Mouse (Mus musculus): ENCODE results near the gene Ccdc93. TPM values are rescaled to one million over a fixed set of nuclear protein-coding genes. Genes with fewer than 3 reads are reported as not detected.

The Ccdc93 gene
- polyA plus RNA-seq, 1 experiment from 2014 or later, result 12.0 TPM

GRCm38 (mm10) chr1:121398986-121399881 is 31.6 kb upstream of the Ccdc93 start:
- Histone ChIP-seq H3K27me3 (replicated peaks) (no peaks in the 10 kb centered on the region), H3K9ac (no peak overlapping the region), H3K27ac (no peak overlapping the region), H3K9me3 (no peaks in the 10 kb centered on the region), H3K4me1 (peaks cover 13% of the 10 kb centered on the region), H3K4me3 (no peak overlapping the region), H3K36me3 (no peaks in the 10 kb centered on the region), H3K4me2 (replicated peaks) (no peak overlapping the region)
- WGBS, result 80% methylated on average over 14 of the region's 14 CpGs
- no peak for ATAC-seq (ENCODE audit: low FRiP score, low read depth)

GRCm38 (mm10) chr1:121400243-121400642 is 30.6 kb upstream of the Ccdc93 start:
- H3K27me3 ChIP-seq (replicated peaks), result no peaks in the 10 kb centered on the region
- ATAC-seq (ENCODE audit: low FRiP score, low read depth), result peak; percentile 46; the same call in 1 of the 2 replicates
- WGBS, result 35% methylated on average over 4 of the region's 4 CpGs
- no peak overlapping the region for H3K4me3 ChIP-seq
- H3K27ac ChIP-seq, result no peak overlapping the region
- no peaks in the 10 kb centered on the region for H3K9me3 ChIP-seq
- H3K9ac ChIP-seq, result no peak overlapping the region
- H3K4me2 ChIP-seq (replicated peaks), result no peak overlapping the region
- H3K4me1 ChIP-seq, result peaks cover 3% of the 10 kb centered on the region; the same call in 1 of the 2 replicates
- no peaks in the 10 kb centered on the region for H3K36me3 ChIP-seq

- 56% methylated on average over 4 of the region's 4 CpGs for WGBS
- Histone ChIP-seq H3K4me3 (no peak overlapping the region), H3K27me3 (replicated peaks) (no peaks in the 10 kb centered on the region), H3K27ac (no peak overlapping the region), H3K4me2 (replicated peaks) (no peak overlapping the region), H3K9ac (no peak overlapping the region), H3K36me3 (no peaks in the 10 kb centered on the region), H3K9me3 (no peaks in the 10 kb centered on the region), H3K4me1 (no peaks in the 10 kb centered on the region)
- no peak for ATAC-seq (ENCODE audit: low FRiP score, low read depth)
Measured at GRCm38 (mm10) chr1:121419084-121419483, 11.8 kb upstream of the Ccdc93 start.

- Histone ChIP-seq H3K36me3 (no peaks in the 10 kb centered on the region), H3K4me3 (no peak overlapping the region), H3K9ac (no peak overlapping the region), H3K27me3 (replicated peaks) (no peaks in the 10 kb centered on the region), H3K9me3 (no peaks in the 10 kb centered on the region), H3K27ac (no peak overlapping the region), H3K4me1 (no peaks in the 10 kb centered on the region), H3K4me2 (replicated peaks) (no peak overlapping the region)
- WGBS, result 86% methylated on average over 12 of the region's 12 CpGs
- ATAC-seq (ENCODE audit: low FRiP score, low read depth), result no peak
Measured at GRCm38 (mm10) chr1:121419569-121420265, 11.1 kb upstream of the Ccdc93 start.

- H3K9me3 ChIP-seq, result no peaks in the 10 kb centered on the region
- no peak overlapping the region for H3K4me3 ChIP-seq
- ATAC-seq (ENCODE audit: low FRiP score, low read depth), result no peak
- 23% methylated on average over 6 of the region's 6 CpGs for WGBS
- no peaks in the 10 kb centered on the region for H3K36me3 ChIP-seq
- H3K27me3 ChIP-seq (replicated peaks), result no peaks in the 10 kb centered on the region
- H3K4me1 ChIP-seq, result peaks cover 7% of the 10 kb centered on the region; the same call in 1 of the 2 replicates
- peak overlapping the region; percentile 98 for H3K4me2 ChIP-seq (replicated peaks)
- no peak overlapping the region for H3K9ac ChIP-seq
- no peak overlapping the region for H3K27ac ChIP-seq
Measured at GRCm38 (mm10) chr1:121430183-121430937, 489 bp upstream of the Ccdc93 start.

GRCm38 (mm10) chr1:121435981-121436380 is 5.1 kb downstream of the Ccdc93 start:
- ATAC-seq (ENCODE audit: low FRiP score, low read depth), result no peak
- H3K4me1 ChIP-seq, result peaks cover 7% of the 10 kb centered on the region; the same call in 1 of the 2 replicates
- no peak overlapping the region for H3K4me3 ChIP-seq
- no peaks in the 10 kb centered on the region for H3K27me3 ChIP-seq (replicated peaks)
- 95% methylated on average over 7 of the region's 7 CpGs for WGBS
- H3K9ac ChIP-seq, result no peak overlapping the region
- no peak overlapping the region for H3K4me2 ChIP-seq (replicated peaks)
- H3K9me3 ChIP-seq, result no peaks in the 10 kb centered on the region
- no peak overlapping the region for H3K27ac ChIP-seq
- peaks cover 23% of the 10 kb centered on the region for H3K36me3 ChIP-seq

GRCm38 (mm10) chr1:121440535-121441381 is 9.9 kb downstream of the Ccdc93 start:
- no peaks in the 10 kb centered on the region for H3K27me3 ChIP-seq (replicated peaks)
- no peak overlapping the region for H3K9ac ChIP-seq
- H3K27ac ChIP-seq, result no peak overlapping the region
- 0 out of 2 replicates have a peak, but pooled peaks have one; percentile 33 for ATAC-seq (ENCODE audit: low FRiP score, low read depth)
- WGBS, result 65% methylated on average over 13 of the region's 13 CpGs
- no peak overlapping the region for H3K4me2 ChIP-seq (replicated peaks)
- H3K4me1 ChIP-seq, result no peaks in the 10 kb centered on the region
- H3K9me3 ChIP-seq, result no peaks in the 10 kb centered on the region
- peaks cover 46% of the 10 kb centered on the region for H3K36me3 ChIP-seq
- no peak overlapping the region for H3K4me3 ChIP-seq

GRCm38 (mm10) chr1:121444147-121444546 is 13.3 kb downstream of the Ccdc93 start:
- no peaks in the 10 kb centered on the region for H3K4me1 ChIP-seq
- no peak overlapping the region for H3K4me2 ChIP-seq (replicated peaks)
- no peaks in the 10 kb centered on the region for H3K27me3 ChIP-seq (replicated peaks)
- no peak overlapping the region for H3K27ac ChIP-seq
- no peak overlapping the region for H3K4me3 ChIP-seq
- peaks cover 54% of the 10 kb centered on the region for H3K36me3 ChIP-seq
- no peaks in the 10 kb centered on the region for H3K9me3 ChIP-seq
- 95% methylated on average over 6 of the region's 6 CpGs for WGBS
- ATAC-seq (ENCODE audit: low FRiP score, low read depth), result no peak
- no peak overlapping the region for H3K9ac ChIP-seq

GRCm38 (mm10) chr1:121447216-121447615 is 16.4 kb downstream of the Ccdc93 start:
- Histone ChIP-seq H3K36me3 (peaks cover 50% of the 10 kb centered on the region), H3K27me3 (replicated peaks) (no peaks in the 10 kb centered on the region), H3K4me2 (replicated peaks) (no peak overlapping the region), H3K27ac (no peak overlapping the region), H3K4me3 (no peak overlapping the region), H3K9me3 (no peaks in the 10 kb centered on the region), H3K4me1 (no peaks in the 10 kb centered on the region), H3K9ac (no peak overlapping the region)
- 96% methylated on average over 10 of the region's 10 CpGs for WGBS
- no peak for ATAC-seq (ENCODE audit: low FRiP score, low read depth)

GRCm38 (mm10) chr1:121448166-121448565 is 17.3 kb downstream of the Ccdc93 start:
- WGBS, result 94% methylated on average over 19 of the region's 19 CpGs
- H3K4me1 ChIP-seq, result no peaks in the 10 kb centered on the region
- peaks cover 41% of the 10 kb centered on the region for H3K36me3 ChIP-seq
- H3K4me3 ChIP-seq, result no peak overlapping the region
- H3K4me2 ChIP-seq (replicated peaks), result no peak overlapping the region
- H3K9ac ChIP-seq, result no peak overlapping the region
- H3K27me3 ChIP-seq (replicated peaks), result no peaks in the 10 kb centered on the region
- no peaks in the 10 kb centered on the region for H3K9me3 ChIP-seq
- ATAC-seq (ENCODE audit: low FRiP score, low read depth), result no peak
- no peak overlapping the region for H3K27ac ChIP-seq

- no peak for ATAC-seq (ENCODE audit: low FRiP score, low read depth)
- no peaks in the 10 kb centered on the region for H3K4me1 ChIP-seq
- 85% methylated on average over 7 of the region's 7 CpGs for WGBS
- H3K36me3 ChIP-seq, result peaks cover 27% of the 10 kb centered on the region
- no peak overlapping the region for H3K4me2 ChIP-seq (replicated peaks)
- no peak overlapping the region for H3K4me3 ChIP-seq
- H3K27me3 ChIP-seq (replicated peaks), result no peaks in the 10 kb centered on the region
- H3K9me3 ChIP-seq, result no peaks in the 10 kb centered on the region
- no peak overlapping the region for H3K9ac ChIP-seq
- no peak overlapping the region for H3K27ac ChIP-seq
Measured at GRCm38 (mm10) chr1:121451009-121451408, 20.2 kb downstream of the Ccdc93 start.
